Mouse (Mus musculus): ENCODE measurements around the gene Apom. TPM values are rescaled to one million over a fixed set of nuclear protein-coding genes. Genes with fewer than 3 reads are reported as not detected.

Apom gene
- 0.12 and 0.19 TPM in 2 replicates for polyA plus RNA-seq (2012; rRNA removed)

GRCm38 (mm10) chr17:35131500-35132173 lies at the start of gene Apom:
TSS of gene Apom (minus strand) at chr17:35132050.

GRCm38 (mm10) chr17:35175968-35176367 lies 44.1 kb upstream of the Apom start, which contains the start of gene Aif1:
TSS of gene Aif1 (minus strand) at chr17:35176068.

DNA sequence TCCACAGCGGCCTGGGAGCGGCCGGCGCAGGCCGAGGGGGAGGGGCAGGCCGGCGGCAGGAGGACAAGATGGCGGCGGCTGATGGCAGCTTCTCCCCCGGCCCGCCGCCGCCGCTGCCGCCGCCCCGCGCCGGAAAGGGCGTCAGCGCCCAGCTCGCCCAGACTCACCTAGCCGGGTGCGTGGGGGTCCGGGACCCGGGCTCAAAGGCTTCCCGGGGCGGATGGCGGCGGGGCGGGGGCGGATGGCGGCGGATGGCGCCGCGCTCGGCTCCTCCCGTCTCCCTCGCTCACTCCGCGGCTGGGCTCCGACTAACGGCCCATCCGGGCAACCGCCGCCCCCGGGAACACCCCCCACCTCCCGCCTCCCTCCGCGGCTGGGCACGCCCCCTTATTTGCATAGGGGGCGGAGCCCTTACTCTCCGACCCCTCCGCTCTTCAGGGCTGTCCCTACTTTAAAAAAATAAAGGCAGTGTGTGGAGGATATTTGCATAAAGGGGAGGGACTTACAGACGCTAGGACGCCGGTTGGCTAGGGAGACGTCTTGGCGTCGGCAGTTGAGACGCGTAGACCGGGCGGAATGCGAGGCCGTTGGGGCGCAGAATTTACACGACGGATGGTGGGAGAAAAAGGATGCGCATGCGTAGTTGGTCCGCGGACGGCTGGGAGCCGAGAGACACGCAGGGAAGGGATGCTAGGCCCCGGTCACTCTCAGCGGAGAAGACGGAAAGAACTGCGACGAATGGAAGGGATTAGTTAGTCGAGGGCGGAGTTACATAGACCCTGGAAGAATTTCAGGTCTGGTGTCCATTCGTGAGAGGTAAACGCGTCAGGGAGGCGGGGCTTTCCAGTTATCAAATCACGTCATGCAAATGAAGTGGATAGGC lies 33.0 kb upstream of the Apom start, which contains the start of gene Prrc2a:
Gene Prrc2a (minus strand): TSS at position 330 of the 883 bp plus-strand sequence.

GRCm38 (mm10) chr17:35134801-35135590 lies 3.1 kb upstream of the Apom start, which contains the start of gene Bag6:
TSS of gene Bag6 (plus strand) at chr17:35135178.

DNA sequence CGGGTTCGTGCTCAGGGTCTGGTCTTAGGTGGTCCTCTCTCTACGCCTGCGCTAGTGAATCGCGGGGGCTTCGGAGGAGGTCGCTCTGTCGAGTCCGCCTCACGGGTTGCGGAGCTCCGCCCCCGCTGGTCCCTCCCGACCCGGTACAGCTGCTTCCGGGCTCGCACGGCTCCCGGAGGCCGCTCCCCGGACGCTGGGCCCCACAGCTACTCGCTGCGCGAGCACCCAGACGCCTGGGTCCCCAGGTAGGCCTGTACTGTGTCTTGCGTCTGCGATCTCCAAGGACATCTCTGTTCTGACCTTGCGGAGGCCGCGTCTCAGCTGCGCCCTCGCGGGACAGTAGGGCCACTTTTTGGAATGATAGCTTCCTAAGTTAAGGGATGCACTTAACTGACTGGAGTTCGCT lies 5.6 kb downstream of the Apom start, which contains the start of gene D17H6S53E:
Gene D17H6S53E (plus strand): TSS at position 168 of the 406 bp plus-strand sequence.

DNA sequence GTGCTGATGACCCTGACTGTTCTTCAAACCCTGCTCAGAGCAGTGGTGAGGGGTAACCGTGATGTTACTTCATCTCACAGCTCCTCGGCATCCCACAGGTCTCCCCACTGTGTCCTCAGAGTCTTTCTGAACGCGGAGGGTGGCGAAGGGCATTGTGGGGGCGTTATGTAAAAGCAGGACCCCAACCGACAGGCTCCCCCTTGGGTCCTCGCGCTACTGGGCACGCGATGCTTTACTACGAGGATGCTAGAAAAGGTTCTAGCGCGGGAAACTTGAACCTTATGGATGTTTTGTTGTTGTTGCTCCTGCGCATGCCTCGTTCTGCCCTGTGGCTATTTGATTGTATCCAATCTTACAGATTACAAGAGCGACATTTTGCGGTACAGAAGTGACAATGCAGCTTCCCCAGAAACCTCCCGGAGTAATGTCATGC lies 10.0 kb downstream of the Apom start, which contains the start of gene Csnk2b:
Gene Csnk2b (minus strand): TSS at position 183 of the 433 bp plus-strand sequence.

GRCm38 (mm10) chr17:35121143-35121799 lies 10.6 kb downstream of the Apom start, which contains the start of gene Gpank1:
TSS of gene Gpank1 (plus strand) at chr17:35121455.

DNA sequence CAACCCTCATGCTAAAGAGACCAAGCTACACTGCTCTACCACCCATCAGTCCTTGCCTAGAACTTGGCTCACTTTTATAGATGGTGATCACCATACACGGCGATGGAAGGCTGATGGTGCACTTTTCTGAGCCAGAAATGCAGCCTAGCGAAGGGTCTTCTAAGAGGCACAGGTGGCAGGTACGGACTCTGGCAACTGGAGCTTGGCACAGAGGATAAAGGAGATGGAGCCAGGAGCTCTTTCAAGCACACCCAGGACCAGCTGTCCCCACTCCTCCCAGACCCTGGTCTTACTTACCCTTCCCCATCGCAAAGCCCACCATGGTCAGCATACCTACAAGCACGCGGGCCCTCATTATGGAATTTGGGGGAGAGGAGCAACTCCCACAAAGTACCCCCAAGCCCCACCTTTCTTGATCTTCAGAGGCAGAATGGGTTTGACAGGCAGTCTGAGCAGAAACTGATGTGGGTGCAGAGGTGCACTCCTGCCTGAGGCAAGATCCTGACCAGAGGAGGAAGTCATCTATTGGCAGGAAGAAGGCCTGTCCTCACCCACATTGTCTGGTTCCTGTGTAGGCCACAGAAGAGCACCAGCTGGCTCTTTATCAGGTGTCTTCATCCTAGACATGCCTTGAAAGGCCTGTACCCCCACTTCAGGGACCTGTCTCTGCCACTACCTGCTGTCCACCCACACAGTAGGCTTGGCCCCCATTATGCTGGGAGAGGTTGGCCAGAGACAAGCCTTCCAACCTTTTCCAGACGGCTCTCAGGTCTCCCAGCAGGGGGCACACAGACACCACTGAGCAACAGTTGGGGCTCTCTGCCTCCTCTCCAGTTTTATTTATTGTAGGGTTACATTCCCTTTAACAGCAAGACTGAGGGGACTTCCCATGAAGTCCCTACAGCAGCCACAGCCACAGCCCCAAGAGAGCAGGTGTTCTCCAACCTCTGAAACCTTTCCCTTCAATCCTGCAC lies 16.5 kb downstream of the Apom start, which contains the start of gene Ly6g5b:
Gene Ly6g5b (minus strand): TSS at position 383 of the 974 bp plus-strand sequence.

DNA sequence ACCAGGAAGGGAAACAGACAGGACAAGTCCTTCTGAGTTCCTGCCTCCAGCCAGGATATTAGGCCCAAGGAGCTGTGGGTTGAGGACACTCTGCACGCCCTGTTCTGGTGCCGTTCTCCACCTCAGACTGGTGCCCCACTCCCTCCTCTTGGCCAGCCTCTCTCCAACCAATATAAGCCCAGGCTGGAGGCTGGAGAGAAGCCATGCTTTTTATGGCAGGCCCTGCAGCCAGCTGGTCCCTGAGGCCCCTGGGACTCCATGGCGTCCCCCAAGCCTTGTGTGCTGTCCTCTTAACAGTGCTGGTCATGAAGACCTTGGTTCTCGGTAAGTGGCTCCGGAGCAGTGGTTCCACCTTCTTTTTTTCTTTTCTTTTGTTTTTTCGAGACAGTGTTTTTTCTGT lies 23.8 kb downstream of the Apom start, which contains the start of gene Ly6g5c:
Gene Ly6g5c (plus strand): TSS at position 183 of the 400 bp plus-strand sequence.

GRCm38 (mm10) chr17:35088825-35089644 lies 42.8 kb downstream of the Apom start, which contains the start of gene Abhd16a:
TSS of gene Abhd16a (plus strand) at chr17:35089263.

DNA sequence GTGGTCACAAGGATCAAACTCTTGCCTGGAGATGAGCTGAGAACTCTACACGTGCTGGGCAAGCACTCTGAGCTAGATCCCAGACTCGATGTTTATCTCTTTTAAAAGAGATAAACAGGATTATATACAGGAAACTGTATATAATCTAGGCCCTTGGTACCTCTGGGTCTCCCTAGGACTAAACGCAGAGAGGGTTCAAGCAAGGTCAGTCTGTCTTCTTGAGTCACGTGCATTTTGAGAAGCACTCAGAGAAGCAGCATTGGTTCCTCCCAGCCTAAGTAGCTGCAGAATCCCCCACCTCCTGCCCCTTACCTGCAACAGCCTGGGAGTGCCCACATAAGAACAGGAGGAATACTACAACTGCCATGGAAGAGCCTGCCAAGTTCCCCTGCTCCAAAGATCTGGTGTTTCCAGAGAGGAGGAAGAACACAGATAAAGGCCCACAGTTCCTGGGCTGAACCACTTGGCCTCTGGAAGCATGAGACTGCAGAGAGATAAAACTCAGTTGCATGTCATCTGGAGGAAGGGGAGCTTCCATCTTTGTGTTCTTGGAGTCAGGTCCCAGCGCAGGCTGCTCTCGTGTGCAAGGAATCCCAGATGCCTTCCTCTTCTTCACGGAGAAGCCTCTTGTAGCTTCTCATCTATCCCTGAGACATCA lies 46.5 kb downstream of the Apom start, which contains the start of gene Ly6g6f:
Gene Ly6g6f (minus strand): TSS at position 403 of the 658 bp plus-strand sequence.

Other genes with a start within 250 kb of the Apom start
- gene C2, start 233.8 kb downstream of the Apom start, polyA plus RNA-seq (2012; rRNA removed), result 4.2 and 4.7 TPM in 2 replicates
- 317 and 331 TPM in 2 replicates for gene Ehmt2, start 233.6 kb downstream of the Apom start, polyA plus RNA-seq (2012; rRNA removed)
- gene Slc44a4, start 217.6 kb downstream of the Apom start, polyA plus RNA-seq (2012; rRNA removed), result 338 and 452 TPM in 2 replicates
- 197 and 259 TPM in 2 replicates for gene Neu1, start 200.8 kb downstream of the Apom start, polyA plus RNA-seq (2012; rRNA removed)
- gene Hspa1b, start 172.8 kb downstream of the Apom start, polyA plus RNA-seq (2012; rRNA removed), result 77.4 and 78.5 TPM in 2 replicates
- gene Gm20481, start 162.1 kb downstream of the Apom start, polyA plus RNA-seq (2012; rRNA removed), result not detected in 2 replicates
- gene Hspa1a, start 159.9 kb downstream of the Apom start, polyA plus RNA-seq (2012; rRNA removed), result 40.8 and 41.4 TPM in 2 replicates
- 0.30 and 0.82 TPM in 2 replicates for gene Hspa1l, start 159.3 kb downstream of the Apom start, polyA plus RNA-seq (2012; rRNA removed)
- 57.6 and 64.6 TPM in 2 replicates for gene Lsm2, start 150.2 kb downstream of the Apom start, polyA plus RNA-seq (2012; rRNA removed)
- 196 and 213 TPM in 2 replicates for gene Vars, start 131.1 kb downstream of the Apom start, polyA plus RNA-seq (2012; rRNA removed)
- gene Vwa7, start 115.5 kb downstream of the Apom start, polyA plus RNA-seq (2012; rRNA removed), result 0.73 and 0.83 TPM in 2 replicates
- gene Sapcd1, start 104.0 kb downstream of the Apom start, polyA plus RNA-seq (2012; rRNA removed), result 1.0 and 2.3 TPM in 2 replicates
- 4.0 and 6.0 TPM in 2 replicates for gene Msh5, start 85.3 kb downstream of the Apom start, polyA plus RNA-seq (2012; rRNA removed)
- 209 and 215 TPM in 2 replicates for gene Clic1, start 82.1 kb downstream of the Apom start, polyA plus RNA-seq (2012; rRNA removed)
- gene Ddah2, start 73.0 kb downstream of the Apom start, polyA plus RNA-seq (2012; rRNA removed), result 32.5 and 33.0 TPM in 2 replicates
- gene Ly6g6c, start 66.7 kb downstream of the Apom start, polyA plus RNA-seq (2012; rRNA removed), result 5.6 and 10.4 TPM in 2 replicates
- 0.82 and 1.0 TPM in 2 replicates for gene Mpig6b, start 65.9 kb downstream of the Apom start, polyA plus RNA-seq (2012; rRNA removed)
- 77.8 and 86.1 TPM in 2 replicates for gene Ly6g6e, start 55.1 kb downstream of the Apom start, polyA plus RNA-seq (2012; rRNA removed)
- gene Ly6g6d, start 54.0 kb downstream of the Apom start, polyA plus RNA-seq (2012; rRNA removed), result 19.4 and 23.3 TPM in 2 replicates
- gene Ly6g6f, start 46.4 kb downstream of the Apom start, polyA plus RNA-seq (2012; rRNA removed), result 2.1 and 2.8 TPM in 2 replicates
- gene Abhd16a, start 42.8 kb downstream of the Apom start, polyA plus RNA-seq (2012; rRNA removed), result 238 and 254 TPM in 2 replicates
- not detected in 2 replicates for gene Ly6g5c, start 23.8 kb downstream of the Apom start, polyA plus RNA-seq (2012; rRNA removed)
- gene Ly6g5b, start 16.6 kb downstream of the Apom start, polyA plus RNA-seq (2012; rRNA removed), result 0.72 and 0.86 TPM in 2 replicates
- 23.3 and 25.0 TPM in 2 replicates for gene Gpank1, start 10.6 kb downstream of the Apom start, polyA plus RNA-seq (2012; rRNA removed)
- 262 and 295 TPM in 2 replicates for gene Csnk2b, start 10.0 kb downstream of the Apom start, polyA plus RNA-seq (2012; rRNA removed)
- 16.7 and 18.2 TPM in 2 replicates for gene D17H6S53E, start 5.7 kb downstream of the Apom start, polyA plus RNA-seq (2012; rRNA removed)
- 221 and 228 TPM in 2 replicates for gene Bag6, start 3.1 kb upstream of the Apom start, polyA plus RNA-seq (2012; rRNA removed)
- gene Prrc2a, start 32.8 kb upstream of the Apom start, polyA plus RNA-seq (2012; rRNA removed), result 341 and 379 TPM in 2 replicates
- 1.6 and 2.5 TPM in 2 replicates for gene Aif1, start 44.0 kb upstream of the Apom start, polyA plus RNA-seq (2012; rRNA removed)
- 8.1 and 10.4 TPM in 2 replicates for gene Lst1, start 56.4 kb upstream of the Apom start, polyA plus RNA-seq (2012; rRNA removed)
- 20.1 and 22.9 TPM in 2 replicates for gene Ltb, start 62.4 kb upstream of the Apom start, polyA plus RNA-seq (2012; rRNA removed)
- 1.3 TPM in 2 replicates for gene Tnf, start 70.0 kb upstream of the Apom start, polyA plus RNA-seq (2012; rRNA removed)
- 1.4 and 1.8 TPM in 2 replicates for gene Lta, start 73.3 kb upstream of the Apom start, polyA plus RNA-seq (2012; rRNA removed)
- not detected in 2 replicates for gene Gm16181, start 88.8 kb upstream of the Apom start, polyA plus RNA-seq (2012; rRNA removed)
- 4.6 and 5.1 TPM in 2 replicates for gene Atp6v1g2, start 101.6 kb upstream of the Apom start, polyA plus RNA-seq (2012; rRNA removed)
- 28.9 and 34.5 TPM in 2 replicates for gene Nfkbil1, start 103.7 kb upstream of the Apom start, polyA plus RNA-seq (2012; rRNA removed)
- 211 and 238 TPM in 2 replicates for gene Ddx39b, start 109.7 kb upstream of the Apom start, polyA plus RNA-seq (2012; rRNA removed)
- 837 and 1,001 TPM in 2 replicates for gene H2-D1, start 130.7 kb upstream of the Apom start, polyA plus RNA-seq (2012; rRNA removed)
- 5.1 and 9.8 TPM in 2 replicates for gene H2-Q1, start 188.4 kb upstream of the Apom start, polyA plus RNA-seq (2012; rRNA removed)
- 95.5 and 141 TPM in 2 replicates for gene H2-Q2, start 210.2 kb upstream of the Apom start, polyA plus RNA-seq (2012; rRNA removed)
- 71.8 and 75.3 TPM in 2 replicates for gene H2-Q4, start 247.6 kb upstream of the Apom start, polyA plus RNA-seq (2012; rRNA removed)

All from colon, adult 2 months (tissue).